Mouse (Mus musculus): Measurements from ENCODE around the gene Tmem121. TPM values are rescaled to one million over a fixed set of nuclear protein-coding genes. Genes with fewer than 3 reads are reported as not detected.
"Not testable (repeated sequence)": the region's sequence is repeated elsewhere in the genome, so short reads cannot be mapped to it uniquely, and the experiment has no call there.

Gene Tmem121
- total RNA-seq, 2 experiments from 2014 or later = 0.33 to 0.47 TPM

GRCm38 (mm10) chr12:113214072-113214808, 28.5 kb downstream of the Tmem121 start:
- no peak for DNase-seq
- intact Hi-C loops (cut with DNase I; ENCODE audit: low total_unique reads) = no loop called here

GRCm38 (mm10) chr12:113214972-113215666, 29.4 kb downstream of the Tmem121 start:
- intact Hi-C loops (cut with DNase I; ENCODE audit: low total_unique reads) = no loop called here

GRCm38 (mm10) chr12:113215667-113216346, 30.1 kb downstream of the Tmem121 start:
- peak; percentile 70 for DNase-seq
- intact Hi-C loops (cut with DNase I; ENCODE audit: low total_unique reads) = no loop called here

More at GRCm38 (mm10) chr12:113214972-113215666, 29.4 kb downstream of the Tmem121 start:
- DNase-seq = no peak

GRCm38 (mm10) chr12:113217306-113218242, 31.8 kb downstream of the Tmem121 start:
- DNase-seq = peak; percentile 51
- intact Hi-C loops (cut with DNase I; ENCODE audit: low total_unique reads) = no loop called here

GRCm38 (mm10) chr12:113219867-113220266, 34.1 kb downstream of the Tmem121 start:
- peak; percentile 34 for DNase-seq
- intact Hi-C loops (cut with DNase I; ENCODE audit: low total_unique reads) = no loop called here

GRCm38 (mm10) chr12:113220447-113220846, 34.7 kb downstream of the Tmem121 start:
- peak; percentile 61 for DNase-seq
- intact Hi-C loops (cut with DNase I; ENCODE audit: low total_unique reads) = no loop called here

GRCm38 (mm10) chr12:113221289-113221688, 35.6 kb downstream of the Tmem121 start:
- no peak for DNase-seq
- intact Hi-C loops (cut with DNase I; ENCODE audit: low total_unique reads) = no loop called here

- intact Hi-C loops (cut with DNase I; ENCODE audit: low total_unique reads) = no loop called here
- DNase-seq = peak; percentile 86
Observed at GRCm38 (mm10) chr12:113222121-113222636, 36.4 kb downstream of the Tmem121 start.

GRCm38 (mm10) chr12:113222748-113223147, 37.0 kb downstream of the Tmem121 start:
- peak; percentile 41 for DNase-seq
- intact Hi-C loops (cut with DNase I; ENCODE audit: low total_unique reads) = no loop called here

GRCm38 (mm10) chr12:113224206-113224605, 38.5 kb downstream of the Tmem121 start:
- no peak for DNase-seq
- intact Hi-C loops (cut with DNase I; ENCODE audit: low total_unique reads) = no loop called here

- DNase-seq = no peak
- intact Hi-C loops (cut with DNase I; ENCODE audit: low total_unique reads) = no loop called here
Observed at GRCm38 (mm10) chr12:113224687-113225091, 39.0 kb downstream of the Tmem121 start.

GRCm38 (mm10) chr12:113227970-113228593, 42.4 kb downstream of the Tmem121 start:
- DNase-seq = no peak
- intact Hi-C loops (cut with DNase I; ENCODE audit: low total_unique reads) = no loop called here

- DNase-seq = no peak
Observed at GRCm38 (mm10) chr12:113230741-113231140, 45.0 kb downstream of the Tmem121 start.

GRCm38 (mm10) chr12:113231551-113232263, 46.0 kb downstream of the Tmem121 start:
- intact Hi-C loops (cut with DNase I; ENCODE audit: low total_unique reads); DNase-seq: not testable (repeated sequence)

More at GRCm38 (mm10) chr12:113230741-113231140, 45.0 kb downstream of the Tmem121 start:
- intact Hi-C loops (cut with DNase I; ENCODE audit: low total_unique reads) = no loop called here

GRCm38 (mm10) chr12:113232264-113232750, 46.6 kb downstream of the Tmem121 start:
- intact Hi-C loops (cut with DNase I; ENCODE audit: low total_unique reads) = not testable (repeated sequence)

More at GRCm38 (mm10) chr12:113232264-113232750, 46.6 kb downstream of the Tmem121 start:
- not testable (repeated sequence) for DNase-seq

Data from gastrocnemius, postnatal 14 days (tissue).